Mouse (Mus musculus): ENCODE results near the gene Fus.

The Fus gene

DNA sequence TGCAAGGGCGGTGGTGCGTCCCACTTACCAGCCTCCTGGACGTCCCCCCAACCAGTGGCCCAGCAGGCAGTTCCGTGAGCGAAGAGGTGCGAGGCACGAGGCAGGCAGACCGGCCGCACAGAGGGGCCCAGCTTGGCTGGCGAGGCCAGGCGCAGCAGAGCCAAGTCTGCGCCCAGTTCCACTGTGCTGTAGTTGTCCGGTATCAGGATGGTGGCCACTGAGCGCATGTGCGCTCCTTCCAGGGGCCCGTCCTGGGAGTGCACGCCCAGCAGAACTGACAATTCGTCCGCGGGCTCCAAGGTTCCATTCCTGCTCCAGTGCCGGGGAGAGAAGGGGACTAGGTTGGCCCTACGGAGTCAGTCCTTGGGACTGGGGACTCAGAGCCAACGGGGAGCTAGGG, 22.6 kb upstream of the Fus start:
- no peak for DNase-seq (ENCODE audit: low spot score)

- no peak for DNase-seq (ENCODE audit: low spot score)
These were observed 20.7 kb upstream of the Fus start, which contains the start of gene Prss36 for GRCm38 (mm10) chr7:127946470-127947023. Gene Prss36, minus strand, starts transcription at chr7:127946725.

DNA sequence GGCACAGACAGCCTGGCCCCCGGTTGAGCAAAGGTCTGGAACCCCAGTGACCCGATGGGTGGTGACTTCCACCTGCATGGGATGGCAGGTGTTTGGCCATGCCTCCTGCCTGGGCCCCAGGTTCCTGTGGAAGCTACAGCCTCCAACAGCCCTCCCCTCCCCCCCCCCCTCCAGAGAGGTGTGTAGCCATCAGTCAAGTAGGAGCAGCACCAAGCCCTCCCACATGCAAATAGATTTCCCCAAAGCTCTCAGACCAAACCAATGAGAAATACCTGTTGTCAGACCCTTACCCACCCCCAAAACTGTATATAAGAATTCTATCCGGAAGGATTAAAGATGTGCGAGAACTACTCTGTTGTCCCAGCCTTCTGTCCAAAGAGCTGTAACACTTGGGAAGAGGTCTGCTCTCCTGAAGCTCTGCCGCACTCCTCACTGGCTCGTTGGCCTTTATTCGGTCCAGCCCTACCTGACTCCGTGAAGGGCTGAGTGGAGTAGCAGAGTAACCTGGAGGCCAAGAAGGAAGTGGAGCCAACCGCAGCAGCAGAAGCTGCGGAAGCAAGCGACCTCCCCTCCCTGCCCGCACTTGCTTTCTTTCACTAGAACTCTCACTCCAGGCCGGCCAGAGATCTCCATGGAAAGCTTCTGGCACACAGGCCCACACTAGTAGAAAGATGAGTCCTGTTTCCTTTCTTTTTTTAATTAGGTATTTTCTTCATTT, 14.2 kb upstream of the Fus start:
- DNase-seq (ENCODE audit: low spot score): no peak

DNA sequence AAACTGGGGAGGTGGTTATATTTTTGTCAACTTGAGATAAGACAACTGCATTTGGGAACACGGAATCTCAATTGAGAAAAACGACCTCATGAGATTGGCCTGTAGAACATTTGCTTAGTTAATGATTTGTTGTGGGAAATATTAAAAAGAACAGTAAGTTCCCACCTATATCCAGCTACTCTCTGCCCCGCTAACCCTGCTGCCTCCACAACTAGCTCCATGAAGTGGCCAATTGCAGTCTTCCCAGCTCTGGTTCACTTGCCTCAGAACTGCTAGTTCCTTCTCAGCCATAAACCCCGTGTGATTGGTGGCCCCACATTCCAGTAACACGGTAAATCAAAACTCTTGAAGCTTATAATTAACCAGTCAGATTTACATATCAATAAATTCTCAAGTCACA, 7.9 kb upstream of the Fus start:
- DNase-seq (ENCODE audit: low spot score): no peak

DNA sequence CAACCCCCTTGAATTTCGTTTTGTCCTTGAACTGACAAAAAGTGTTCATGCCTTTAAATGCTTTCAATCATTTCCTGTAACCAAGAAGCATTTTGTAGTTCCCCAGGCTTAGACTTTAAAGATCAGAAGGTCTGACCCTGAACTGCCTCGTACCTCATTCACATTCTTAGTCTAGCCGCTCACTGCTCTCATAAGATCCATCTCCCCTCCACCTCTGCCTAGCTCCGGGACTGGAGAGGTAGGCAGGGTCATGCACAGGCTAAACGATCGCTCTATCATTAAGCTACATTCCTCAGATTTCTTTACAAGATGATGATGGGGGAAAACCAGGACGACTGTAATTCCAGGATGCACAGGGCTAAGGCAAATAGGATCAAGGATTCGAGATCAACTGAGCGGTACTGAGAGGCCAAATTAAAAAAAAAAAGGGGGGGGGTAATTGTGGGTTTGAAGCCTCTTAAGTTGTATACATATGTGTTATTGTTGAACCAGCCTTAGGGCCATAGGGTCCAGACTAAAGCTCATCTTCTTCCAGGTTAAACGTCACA, 812 bp upstream of the Fus start:
- DNase-seq (ENCODE audit: low spot score): peak; percentile 18

GRCm38 (mm10) chr7:127967922-127968828, 918 bp downstream of the Fus start:
- peak; percentile 60 for DNase-seq (ENCODE audit: low spot score)

GRCm38 (mm10) chr7:127974413-127974930, 7.2 kb downstream of the Fus start:
- no peak for DNase-seq (ENCODE audit: low spot score)

DNA sequence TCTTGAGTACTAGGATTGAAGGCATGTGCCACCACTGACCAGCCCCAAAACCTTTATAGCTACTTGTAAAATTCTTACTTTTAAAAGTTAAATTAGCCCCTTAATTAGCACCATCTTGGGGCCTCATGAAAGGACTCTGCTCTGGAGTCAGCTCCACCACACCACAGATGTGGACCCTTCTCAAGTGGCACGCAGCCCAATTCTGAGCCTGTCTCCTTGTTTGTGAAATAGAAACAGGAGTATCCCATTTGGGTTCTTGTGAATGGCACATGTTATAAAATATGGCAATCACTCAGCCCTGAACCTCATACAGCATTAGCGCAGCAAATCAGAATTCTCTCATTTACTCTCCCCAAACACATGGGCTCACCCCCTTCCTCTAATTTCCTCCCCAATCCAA, 11.6 kb downstream of the Fus start:
- no peak for DNase-seq (ENCODE audit: low spot score)

DNA sequence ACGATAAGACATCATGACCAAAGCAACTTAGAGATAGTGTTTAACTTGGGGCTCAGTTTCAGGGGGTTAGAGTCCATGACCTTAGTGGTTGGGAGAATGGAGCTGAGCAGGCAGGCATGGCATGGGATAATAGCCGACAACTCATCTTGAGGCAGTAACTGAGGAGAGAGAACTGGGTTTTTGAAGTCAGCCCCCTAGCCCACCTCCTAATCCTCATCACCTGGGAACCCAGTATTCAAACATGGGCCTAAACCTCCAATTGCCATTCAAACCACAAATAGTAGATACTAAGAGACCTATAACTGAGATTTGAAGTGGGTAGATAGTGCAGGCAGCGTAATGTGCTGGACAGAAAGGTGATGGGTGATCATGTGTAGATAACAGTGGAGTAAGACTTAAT, 13.3 kb downstream of the Fus start:
- no peak for DNase-seq (ENCODE audit: low spot score)

DNA sequence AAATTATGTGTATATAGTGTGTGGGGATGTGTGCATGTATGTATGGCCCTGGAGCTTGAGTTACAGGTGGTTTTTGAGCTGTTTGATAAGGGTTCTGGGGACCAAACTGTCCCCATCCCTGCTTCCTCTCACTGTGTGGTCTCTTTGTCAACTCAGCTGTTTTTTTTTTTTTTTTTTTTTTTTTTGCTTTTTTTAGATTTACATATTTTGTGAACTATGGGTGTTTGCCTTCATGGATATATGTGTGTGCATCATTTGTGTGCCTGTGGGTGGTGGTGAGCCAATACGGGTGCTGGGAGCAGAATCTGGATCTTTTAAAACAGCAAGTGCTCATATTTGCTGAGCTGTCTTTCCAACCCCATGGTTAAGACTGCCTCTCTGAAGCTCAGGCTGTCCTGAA, 21.6 kb downstream of the Fus start:
- no peak for DNase-seq (ENCODE audit: low spot score)

GRCm38 (mm10) chr7:127991643-127992487, 24.6 kb downstream of the Fus start:
- DNase-seq (ENCODE audit: low spot score): peak; percentile 75

GRCm38 (mm10) chr7:127992488-127993340, 25.5 kb downstream of the Fus start:
- DNase-seq (ENCODE audit: low spot score): peak; percentile 14

- peak; percentile 47 for DNase-seq (ENCODE audit: low spot score)
These were observed 26.2 kb downstream of the Fus start, which contains the start of gene Pycard for GRCm38 (mm10) chr7:127993341-127993977. Gene Pycard, minus strand, starts transcription at chr7:127993867.

DNA sequence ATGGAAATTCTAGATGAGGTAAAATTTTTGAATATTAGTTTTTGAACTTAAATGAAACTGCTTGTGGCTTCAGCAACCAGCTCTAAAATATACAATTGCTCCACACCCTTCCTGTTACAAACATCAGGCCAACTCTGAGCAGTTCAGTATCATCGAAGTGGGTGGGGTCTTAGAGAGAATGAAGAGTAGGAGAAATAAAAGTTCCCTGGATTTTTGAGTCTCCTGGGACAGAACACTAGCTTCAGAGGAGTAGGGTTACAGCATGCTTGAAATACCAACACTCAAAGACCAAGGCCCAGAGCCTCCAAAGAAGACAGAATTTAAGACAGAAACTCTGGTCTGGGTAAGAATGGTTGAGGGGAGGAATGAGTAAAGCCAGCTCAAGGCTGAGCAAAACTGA, 32.2 kb downstream of the Fus start:
- no peak for DNase-seq (ENCODE audit: low spot score)

DNA sequence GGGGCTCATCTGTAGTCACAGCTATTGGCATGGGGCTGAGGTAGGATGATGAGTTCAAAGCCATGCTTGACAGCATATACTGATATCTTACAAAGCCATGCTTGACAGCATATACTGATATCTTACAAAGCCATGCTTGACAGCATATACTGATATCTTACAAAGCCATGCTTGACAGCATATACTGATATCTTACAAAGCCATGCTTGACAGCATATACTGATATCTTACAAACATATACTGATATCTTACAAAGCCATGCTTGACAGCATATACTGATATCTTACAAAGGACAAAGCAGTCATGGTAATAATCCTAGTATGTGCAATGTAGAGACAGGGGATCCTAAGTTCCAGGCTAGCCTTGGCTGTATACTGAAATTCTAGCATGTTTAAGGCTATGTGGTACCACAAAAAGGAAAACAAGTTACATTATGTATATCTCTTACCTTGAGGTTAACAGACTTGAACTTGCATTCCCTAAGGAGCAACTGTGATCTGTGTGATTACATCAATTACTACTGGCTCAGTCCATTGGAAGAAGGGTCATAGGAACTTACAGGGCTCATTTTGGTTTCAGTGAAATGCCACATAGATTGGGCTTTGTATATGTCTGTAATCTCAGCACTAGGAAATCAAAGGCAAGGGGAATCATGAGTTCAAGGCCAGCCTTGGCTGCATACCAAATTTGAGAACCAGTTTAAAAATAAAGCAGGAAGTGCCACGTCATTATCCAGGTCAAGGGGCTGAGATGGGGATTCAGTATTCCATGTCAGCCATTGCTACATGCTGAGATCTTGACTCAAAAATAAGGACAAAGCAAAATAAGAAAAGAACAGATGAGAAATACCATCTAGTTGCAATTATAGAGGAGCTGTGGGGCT, 33.1 kb downstream of the Fus start:
- no peak for DNase-seq (ENCODE audit: low spot score)

DNA sequence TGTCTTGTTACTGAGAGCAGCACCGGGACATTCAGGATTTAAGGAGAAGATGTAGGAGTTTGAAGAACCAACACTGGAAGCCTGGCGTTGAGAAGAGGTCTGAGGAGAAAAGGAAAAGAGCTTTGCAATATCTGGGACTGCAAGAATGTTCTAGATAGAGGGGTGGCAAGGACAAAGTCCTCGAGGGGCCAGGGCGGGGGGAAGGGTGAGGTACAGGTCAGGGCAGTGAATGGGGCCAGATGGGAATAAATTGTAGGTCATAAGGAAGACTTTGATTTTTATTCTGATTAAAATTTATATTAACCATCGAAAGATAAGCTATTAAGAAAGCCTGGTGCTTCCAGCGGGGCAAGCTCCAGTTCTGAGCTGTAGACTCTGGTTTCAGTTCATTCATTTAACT, 35.8 kb downstream of the Fus start:
- no peak for DNase-seq (ENCODE audit: low spot score)

DNA sequence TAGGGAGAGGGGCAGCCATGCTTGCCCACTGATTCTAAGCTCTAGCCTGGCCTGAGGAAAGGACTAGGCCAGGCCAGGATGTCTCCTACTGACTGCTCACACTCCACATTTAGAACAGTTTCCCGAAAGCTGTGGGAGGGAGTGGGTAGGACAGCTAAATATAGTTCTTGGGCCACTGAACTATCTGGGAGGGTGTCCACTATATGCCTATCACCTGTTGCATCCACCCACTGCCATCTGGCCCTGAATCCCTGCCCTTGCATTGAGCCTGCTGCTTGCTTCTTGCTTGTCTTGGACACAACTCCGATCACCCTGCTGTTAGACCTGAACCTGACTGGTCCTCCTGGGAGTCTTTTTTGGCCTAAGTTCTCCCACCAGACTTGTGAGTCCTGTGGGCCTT, 36.4 kb downstream of the Fus start, which contains the start of gene Trim72:
Trim72 (plus strand) TSS at position 262 of the 400 bp plus-strand sequence.
- no peak for DNase-seq (ENCODE audit: low spot score)

- no peak for DNase-seq (ENCODE audit: low spot score)
These were observed 36.9 kb downstream of the Fus start for GRCm38 (mm10) chr7:128004150-128004486.

Data from c-Kit-positive CD71-positive TER-119-positive erythroid progenitor cells, embryonic 14.5 days (primary cell).